Mouse (Mus musculus): ENCODE measurements around the gene Gm47289.

Gene Gm47289

GRCm38 (mm10) chr9:119156278-119157201 is 2.4 kb upstream of the Gm47289 start, which contains the start of gene Acaa1b:
Acaa1b (minus strand) TSS chr9:119157093.
- peak; percentile 73 for DNase-seq (ENCODE audit: low read depth, low spot score)

- no peak for DNase-seq (ENCODE audit: low read depth, low spot score)
Measured at GRCm38 (mm10) chr9:119160689-119161088, 1.7 kb downstream of the Gm47289 start.

- DNase-seq (ENCODE audit: low read depth, low spot score), result no peak
Measured at GRCm38 (mm10) chr9:119164743-119165142, 5.8 kb downstream of the Gm47289 start.

- DNase-seq (ENCODE audit: low read depth, low spot score), result no peak
Measured at GRCm38 (mm10) chr9:119165548-119165947, 6.6 kb downstream of the Gm47289 start.

GRCm38 (mm10) chr9:119167608-119168007 is 8.6 kb downstream of the Gm47289 start:
- no peak for DNase-seq (ENCODE audit: low read depth, low spot score)

- DNase-seq (ENCODE audit: low read depth, low spot score), result no peak
Measured at GRCm38 (mm10) chr9:119179292-119179691, 20.3 kb downstream of the Gm47289 start.

GRCm38 (mm10) chr9:119181241-119181728 is 22.3 kb downstream of the Gm47289 start:
- no peak for DNase-seq (ENCODE audit: low read depth, low spot score)

GRCm38 (mm10) chr9:119192202-119192990 is 33.4 kb downstream of the Gm47289 start:
- peak; percentile 25 for DNase-seq (ENCODE audit: low read depth, low spot score)

GRCm38 (mm10) chr9:119199151-119199861 is 40.3 kb downstream of the Gm47289 start:
- no peak for DNase-seq (ENCODE audit: low read depth, low spot score)

- DNase-seq (ENCODE audit: low read depth, low spot score), result no peak
Measured at GRCm38 (mm10) chr9:119201653-119202052, 42.7 kb downstream of the Gm47289 start.

GRCm38 (mm10) chr9:119203617-119204016 is 44.7 kb downstream of the Gm47289 start:
- DNase-seq (ENCODE audit: low read depth, low spot score), result no peak

GRCm38 (mm10) chr9:119205756-119206155 is 46.8 kb downstream of the Gm47289 start:
- no peak for DNase-seq (ENCODE audit: low read depth, low spot score)

GRCm38 (mm10) chr9:119206666-119207065 is 47.7 kb downstream of the Gm47289 start:
- no peak for DNase-seq (ENCODE audit: low read depth, low spot score)

- no peak for DNase-seq (ENCODE audit: low read depth, low spot score)
Measured at GRCm38 (mm10) chr9:119207113-119207512, 48.2 kb downstream of the Gm47289 start.

- DNase-seq (ENCODE audit: low read depth, low spot score), result no peak
Measured at GRCm38 (mm10) chr9:119208998-119209397, 50.0 kb downstream of the Gm47289 start, which contains the start of gene Slc22a13. Slc22a13 (minus strand) TSS chr9:119209098.

Measured in forelimb bud, embryonic 11.5 days (tissue).